Mouse (Mus musculus) bone marrow, adult 2 months (tissue): Measurements from ENCODE around the gene Cpox.

Experiments
- CTCF ChIP-seq: fragments of 200-500 bp; IDR thresholded peaks from 2 replicates; pipeline ENCODE4 v1.5.1; 2011; ENCODE audit warnings: low read length, control low read depth; ENCODE audit not compliant: control insufficient read depth, insufficient read depth
- POLR2A ChIP-seq: fragments of 200-500 bp; IDR thresholded peaks from 2 replicates; pipeline ENCODE4 v1.6.1; 2011; ENCODE audit warnings: low read depth, mild to moderate bottlenecking, control low read depth, low read length, borderline replicate concordance; ENCODE audit not compliant: control insufficient read depth

GRCm38 (mm10) chr16:58676633-58677032 lies 6.5 kb downstream of the Cpox start:
- TF ChIP-seq CTCF (no peak), POLR2A (no peak)
